Mouse (Mus musculus): Measurements from ENCODE around the gene Sugt1. TPM values are rescaled to one million over a fixed set of nuclear protein-coding genes. Genes with fewer than 3 reads are reported as not detected.

Gene Sugt1
- 117 TPM for total RNA-seq (2023)

GRCm38 (mm10) chr14:79587139-79587851, at the start of gene Sugt1:
TSS of gene Sugt1 (plus strand) at chr14:79587691.

GRCm38 (mm10) chr14:79662001-79662400, 74.5 kb downstream of the Sugt1 start, which contains the start of gene Cnmd:
TSS of gene Cnmd (minus strand) at chr14:79662170.

Other genes starting within 250 kb of the Sugt1 start
- gene Naa16, start 196.9 kb upstream of the Sugt1 start, total RNA-seq (2023) = 48.6 TPM
- gene Mtrf1, start 189.9 kb upstream of the Sugt1 start, total RNA-seq (2023) = 1.9 TPM
- gene Kbtbd7, start 161.2 kb upstream of the Sugt1 start, total RNA-seq (2023) = 8.8 TPM
- gene Kbtbd6, start 135.9 kb upstream of the Sugt1 start, total RNA-seq (2023) = 0.34 TPM
- 242 TPM for gene Elf1, start 106.5 kb upstream of the Sugt1 start, total RNA-seq (2023)
- 26.7 TPM for gene Wbp4, start 106.2 kb upstream of the Sugt1 start, total RNA-seq (2023)
- not detected for gene Cnmd, start 74.5 kb downstream of the Sugt1 start, total RNA-seq (2023)
- gene Pcdh8, start 183.6 kb downstream of the Sugt1 start, total RNA-seq (2023) = not detected

All from CD8-positive naive resting alpha-beta T cell, adult 57 days (primary cell).